Mouse (Mus musculus) G1E (cell line): ENCODE measurements around the gene Csnk2b.
A peak's percentile ranks its signal among the peaks of the same experiment; 100 is the strongest.

Source experiments
- CTCF ChIP-seq: IDR thresholded peaks from 2 replicates; pipeline ENCODE4 v1.5.1; 2012; ENCODE audit warnings: low read depth, low read length, inconsistent platforms, mixed read lengths
- GATA1 ChIP-seq: IDR thresholded peaks from 2 replicates; pipeline ENCODE4 v1.6.1; 2012; ENCODE audit warnings: borderline replicate concordance, low read length, inconsistent platforms, mixed read lengths
- GATA2 ChIP-seq: IDR thresholded peaks from 2 replicates; pipeline ENCODE4 v1.6.1; 2012; ENCODE audit warnings: low read depth, low read length, inconsistent platforms, borderline replicate concordance
- POLR2AphosphoS5 ChIP-seq: IDR thresholded peaks from 2 replicates; pipeline ENCODE4 v1.6.1; 2012; ENCODE audit warnings: low read depth, low read length, inconsistent platforms; ENCODE audit not compliant: insufficient replicate concordance

- TF ChIP-seq POLR2AphosphoS5 (peak; percentile 68; the same call in 1 of the 2 replicates), CTCF (no peak), GATA2 (no peak), GATA1 (no peak)
Measured at GRCm38 (mm10) chr17:35147922-35148639, 26.2 kb upstream of the Csnk2b start.
